Mouse (Mus musculus) embryonic facial prominence, embryonic 10.5 days (tissue): ENCODE results near the gene Rab30. TPM values are rescaled to one million over a fixed set of nuclear protein-coding genes. Genes with fewer than 3 reads are reported as not detected.

Experiments used
- DNase-seq: peaks from one replicate; pipeline ENCODE4 v3.0.0-alpha.2; 2017; ENCODE audit warnings: low spot score
- H3K27ac ChIP-seq: fragments of 300-500 bp; sonication (generic); replicated peaks from 2 replicates; pipeline ENCODE4 v1.5.1; 2016; ENCODE audit warnings: mild to moderate bottlenecking
- H3K27me3 ChIP-seq: fragments of 300-500 bp; sonication (generic); replicated peaks from 2 replicates; pipeline ENCODE4 v1.6.1; 2016; ENCODE audit warnings: low read depth, mild to moderate bottlenecking; ENCODE audit not compliant: poor library complexity, severe bottlenecking
- H3K36me3 ChIP-seq: fragments of 300-500 bp; sonication (generic); replicated peaks from 2 replicates; pipeline ENCODE4 v1.6.1; 2016; ENCODE audit warnings: mild to moderate bottlenecking, moderate library complexity
- H3K4me1 ChIP-seq: fragments of 300-500 bp; sonication (generic); 2 replicates; pipeline ENCODE4 v1.6.1; 2016
- H3K4me3 ChIP-seq: fragments of 300-500 bp; sonication (generic); 2 replicates; pipeline ENCODE4 v1.5.1; 2016; ENCODE audit warnings: mild to moderate bottlenecking, moderate library complexity
- H3K9me3 ChIP-seq: fragments of 300-500 bp; sonication (generic); 2 replicates; pipeline ENCODE4 v1.6.1; 2016; ENCODE audit warnings: mild to moderate bottlenecking
- WGBS: fragments of 180-500 bp; shearing (Covaris S2); methylation state at CpG from one replicate; pipeline ENCODE4 v1.1.7; 2016; 5-methylcytosine and 5-hydroxymethylcytosine counted together
- polyA plus RNA-seq: library from polyadenylated mRNA; unstranded; fragments of >200 nt; fragmentation: Nextera tagmentation; extraction: Ambion mirVana; gene quantifications from 2 replicates; pipeline ENCODE4 v1.2.1, GENCODE M21; 2016

The Rab30 gene
- polyA plus RNA-seq, 1 experiment from 2014 or later = 12.3 TPM

DNA sequence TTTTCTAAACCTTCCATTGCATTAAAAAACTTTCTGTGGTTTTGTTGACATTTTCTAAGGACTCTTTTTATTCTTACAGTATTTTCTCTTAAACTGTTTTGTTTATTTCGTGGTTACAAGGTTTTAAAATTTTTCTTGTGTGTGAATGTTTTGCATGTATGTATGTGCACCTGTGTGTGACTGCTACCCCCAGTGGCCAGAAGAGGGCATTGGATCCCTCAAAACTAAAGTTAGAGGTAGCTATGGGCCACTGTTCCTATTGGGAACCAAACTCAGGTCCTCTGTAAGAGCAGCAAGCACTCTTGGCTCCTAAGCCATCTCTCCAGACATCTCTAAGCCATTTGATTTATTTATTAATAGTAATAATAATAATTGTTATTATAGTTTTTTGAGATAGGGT, 40.0 kb downstream of the Rab30 start:
- no peaks in the 10 kb centered on the region for H3K36me3 ChIP-seq
- no peaks in the 10 kb centered on the region for H3K27me3 ChIP-seq
- peaks cover 23% of the 10 kb centered on the region for H3K4me1 ChIP-seq
- WGBS = 79% methylated on average over 1 of the region's 1 CpGs
- no peak overlapping the region for H3K4me3 ChIP-seq
- no peak for DNase-seq
- H3K9me3 ChIP-seq = peaks cover 5% of the 10 kb centered on the region
- H3K27ac ChIP-seq = no peak overlapping the region

DNA sequence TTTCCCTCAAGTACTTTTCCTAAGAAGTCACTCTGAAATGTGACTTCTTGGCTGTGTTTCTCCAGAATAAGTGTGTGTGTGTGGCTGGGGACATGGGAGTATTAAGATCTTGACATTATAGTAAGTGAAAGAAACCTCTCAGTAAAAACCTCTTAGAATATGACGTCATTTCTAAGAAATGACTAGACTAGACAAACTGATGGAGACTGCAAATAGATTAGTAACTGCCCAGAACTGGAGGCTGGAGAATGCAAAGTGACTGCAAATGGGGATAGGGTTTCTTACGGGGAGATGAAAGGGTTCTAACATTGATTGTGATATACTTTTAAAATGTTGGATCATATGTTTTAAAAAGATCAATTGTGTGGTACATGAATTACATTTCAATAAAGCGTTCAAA, 40.5 kb downstream of the Rab30 start:
- H3K4me1 ChIP-seq = peaks cover 17% of the 10 kb centered on the region
- no peak overlapping the region for H3K27ac ChIP-seq
- 93% methylated on average over 3 of the region's 3 CpGs for WGBS
- no peaks in the 10 kb centered on the region for H3K36me3 ChIP-seq
- no peaks in the 10 kb centered on the region for H3K27me3 ChIP-seq
- H3K9me3 ChIP-seq = peaks cover 5% of the 10 kb centered on the region
- DNase-seq = no peak
- H3K4me3 ChIP-seq = no peak overlapping the region

- WGBS = 72% methylated on average over 9 of the region's 9 CpGs
- no peak overlapping the region for H3K4me3 ChIP-seq
These were observed 41.1 kb downstream of the Rab30 start for GRCm38 (mm10) chr7:92782511-92782910.

DNA sequence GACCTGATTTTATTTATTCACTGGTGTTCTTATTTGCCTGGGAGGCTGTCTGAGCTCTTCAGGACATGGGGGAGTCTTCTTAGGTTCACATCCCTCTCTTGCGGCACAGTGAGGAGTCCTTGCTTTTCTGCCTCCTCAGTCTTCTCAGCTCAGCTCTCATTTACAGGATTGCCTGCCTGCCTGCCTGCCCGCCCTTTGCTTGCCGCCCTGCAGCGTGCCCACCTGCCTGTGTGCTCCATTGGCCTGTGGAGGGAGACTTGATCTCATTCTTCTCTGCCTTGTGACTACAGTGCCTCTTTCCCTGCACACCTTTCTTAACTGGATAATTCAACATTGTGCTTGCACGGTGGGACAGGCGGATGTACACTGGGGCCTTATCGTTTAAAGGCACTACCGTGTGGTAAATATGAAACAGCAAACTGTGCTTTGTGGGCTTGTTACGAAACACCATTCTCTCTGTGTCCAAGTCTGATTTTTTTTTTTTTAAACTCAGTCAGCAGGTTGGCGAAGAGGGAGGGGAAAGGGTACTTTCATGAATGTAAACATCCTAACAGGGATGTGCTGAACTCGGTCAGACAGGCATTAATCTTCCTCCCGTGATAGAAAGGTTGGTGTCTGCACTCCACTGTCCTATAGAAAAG, 41.9 kb downstream of the Rab30 start:
- Histone ChIP-seq H3K27me3 (no peaks in the 10 kb centered on the region), H3K27ac (no peak overlapping the region), H3K9me3 (peaks cover 7% of the 10 kb centered on the region), H3K4me3 (no peak overlapping the region), H3K4me1 (peaks cover 4% of the 10 kb centered on the region; the same call in 1 of the 2 replicates), H3K36me3 (0 out of 2 replicates have a peak, but pooled peaks cover 2% of the 10 kb centered on the region)
- no peak for DNase-seq
- WGBS = 82% methylated on average over 12 of the region's 12 CpGs

More at GRCm38 (mm10) chr7:92782511-92782910, 41.1 kb downstream of the Rab30 start:
- H3K36me3 ChIP-seq = 0 out of 2 replicates have a peak, but pooled peaks cover 2% of the 10 kb centered on the region
- no peak for DNase-seq
- no peaks in the 10 kb centered on the region for H3K27me3 ChIP-seq
- peaks cover 7% of the 10 kb centered on the region for H3K9me3 ChIP-seq
- H3K27ac ChIP-seq = no peak overlapping the region
- peaks cover 11% of the 10 kb centered on the region for H3K4me1 ChIP-seq

DNA sequence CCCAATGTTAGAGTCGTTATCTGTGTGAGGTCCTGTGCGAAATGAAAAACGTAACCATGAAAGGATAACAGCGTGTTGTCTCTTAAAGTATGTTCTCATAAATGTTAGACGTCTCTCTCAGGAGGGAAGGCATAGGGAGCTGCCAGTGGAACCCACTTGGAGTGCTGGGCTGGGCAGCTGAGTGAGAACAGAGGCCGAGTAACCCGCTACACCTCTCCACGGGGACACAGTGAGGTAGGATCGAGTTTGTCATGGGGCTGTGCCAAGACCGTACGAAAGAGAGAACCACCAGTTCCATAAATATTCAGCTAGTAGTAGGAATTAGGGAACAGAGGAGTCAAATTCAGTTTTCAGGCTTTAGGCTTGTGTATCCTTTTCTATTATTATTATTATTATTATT, 42.5 kb downstream of the Rab30 start:
- Histone ChIP-seq H3K27me3 (no peaks in the 10 kb centered on the region), H3K9me3 (peaks cover 7% of the 10 kb centered on the region), H3K27ac (no peak overlapping the region), H3K36me3 (0 out of 2 replicates have a peak, but pooled peaks cover 2% of the 10 kb centered on the region), H3K4me1 (peaks cover 4% of the 10 kb centered on the region; the same call in 1 of the 2 replicates), H3K4me3 (no peak overlapping the region)
- WGBS = 95% methylated on average over 11 of the region's 11 CpGs
- DNase-seq = no peak

GRCm38 (mm10) chr7:92795749-92796148, 54.3 kb downstream of the Rab30 start:
- H3K27ac ChIP-seq = no peak overlapping the region
- no peak overlapping the region for H3K4me3 ChIP-seq
- H3K9me3 ChIP-seq = no peaks in the 10 kb centered on the region
- WGBS = 86% methylated on average over 5 of the region's 5 CpGs
- no peak for DNase-seq
- no peaks in the 10 kb centered on the region for H3K27me3 ChIP-seq
- peaks cover 5% of the 10 kb centered on the region; the same call in 1 of the 2 replicates for H3K4me1 ChIP-seq
- H3K36me3 ChIP-seq = no peaks in the 10 kb centered on the region

DNA sequence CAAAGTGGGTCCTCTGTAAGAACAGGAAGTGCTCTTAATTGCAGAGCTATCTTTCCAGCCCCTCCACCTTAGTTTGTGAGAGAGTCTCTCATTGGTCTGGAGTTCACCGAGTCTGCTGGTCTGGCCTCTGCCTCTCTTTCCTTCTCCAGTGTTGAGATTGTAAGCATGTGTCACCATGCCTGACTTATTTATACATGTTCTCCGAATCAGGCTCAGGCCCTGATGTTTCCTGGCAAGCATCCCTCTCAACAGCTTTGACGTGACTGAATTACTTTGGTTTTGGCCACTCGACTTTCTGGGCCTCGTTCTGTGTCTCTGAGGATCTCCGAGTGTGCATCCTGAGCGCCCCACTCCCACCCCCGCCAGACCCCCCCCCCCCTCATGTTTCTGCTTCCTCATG, 55.4 kb downstream of the Rab30 start:
- DNase-seq = no peak
- Histone ChIP-seq H3K27ac (no peak overlapping the region), H3K27me3 (no peaks in the 10 kb centered on the region), H3K4me3 (no peak overlapping the region), H3K36me3 (no peaks in the 10 kb centered on the region), H3K9me3 (no peaks in the 10 kb centered on the region), H3K4me1 (peaks cover 5% of the 10 kb centered on the region; the same call in 1 of the 2 replicates)
- WGBS = 83% methylated on average over 8 of the region's 8 CpGs

DNA sequence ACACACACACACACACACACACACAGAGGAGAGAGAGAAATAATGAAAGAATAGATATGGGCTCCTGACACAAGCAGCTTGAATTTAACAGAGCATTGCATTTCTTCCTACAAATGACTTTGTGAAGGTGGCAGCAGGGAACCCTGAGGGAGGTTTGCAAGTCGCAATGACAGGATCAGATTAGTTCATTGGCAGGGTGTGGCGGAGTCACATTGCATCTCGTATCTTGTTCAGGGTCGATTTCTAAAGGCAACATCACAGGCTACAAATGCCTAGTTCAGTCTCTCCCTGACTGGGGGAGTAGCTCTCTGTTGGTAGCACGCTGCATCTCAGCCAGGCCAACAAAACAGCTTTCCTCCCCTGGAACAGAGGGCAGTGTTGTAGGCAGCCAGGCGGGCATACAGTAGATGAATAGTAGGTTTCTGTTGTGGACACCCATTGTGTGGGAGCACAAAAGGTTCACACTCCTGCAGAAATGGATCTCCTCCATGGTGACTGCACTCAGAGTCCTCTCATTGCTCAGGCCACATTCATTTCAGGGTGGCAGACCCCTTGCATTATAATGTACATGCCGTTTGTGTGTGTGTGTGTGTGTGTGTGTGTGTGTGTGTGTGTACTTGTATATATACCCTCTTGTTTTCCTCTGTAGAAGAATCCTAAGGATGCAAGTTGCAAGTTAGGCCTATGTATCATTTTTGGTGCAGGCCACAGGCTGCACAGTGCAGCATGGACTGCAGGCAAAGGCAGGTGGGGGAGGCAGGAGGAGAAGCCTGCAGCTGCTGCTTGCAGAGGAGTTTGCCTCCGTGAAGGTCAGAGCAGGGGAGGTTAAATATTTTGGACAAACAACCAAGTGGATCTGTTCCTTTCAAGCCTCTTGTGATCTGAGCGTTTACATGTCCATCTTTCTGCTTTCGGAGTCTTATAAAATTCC, 58.5 kb downstream of the Rab30 start:
- whole genome bisulfite sequencing = 73% methylated on average over 10 of the region's 10 CpGs
- no peaks in the 10 kb centered on the region for H3K36me3 ChIP-seq
- H3K9me3 ChIP-seq = no peaks in the 10 kb centered on the region
- H3K27ac ChIP-seq = no peak overlapping the region
- no peak overlapping the region for H3K4me3 ChIP-seq
- peaks cover 5% of the 10 kb centered on the region; the same call in 1 of the 2 replicates for H3K4me1 ChIP-seq
- no peaks in the 10 kb centered on the region for H3K27me3 ChIP-seq
- no peak for DNase-seq

DNA sequence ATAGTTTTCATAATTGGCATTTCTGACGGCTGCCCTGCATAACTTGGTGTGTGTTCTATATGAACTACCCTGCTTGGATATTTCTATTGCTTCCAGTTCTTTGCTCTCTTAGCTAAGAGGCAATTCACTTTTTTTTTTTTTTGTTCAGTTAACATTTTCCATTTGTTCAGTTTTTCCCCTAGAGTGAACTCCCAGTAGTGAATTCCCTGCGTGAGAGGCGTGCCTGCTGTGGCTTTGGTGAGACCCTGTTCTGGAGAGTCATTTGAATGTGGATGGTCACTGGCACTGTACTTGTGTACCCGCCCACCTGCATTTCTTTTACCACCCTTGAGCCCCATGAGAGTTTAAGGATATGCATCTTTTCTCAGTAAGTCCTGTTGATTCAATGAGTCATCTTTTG, 60.8 kb downstream of the Rab30 start:
- Histone ChIP-seq H3K4me1 (peaks cover 10% of the 10 kb centered on the region; the same call in 1 of the 2 replicates), H3K27me3 (no peaks in the 10 kb centered on the region), H3K4me3 (no peak overlapping the region), H3K27ac (no peak overlapping the region), H3K9me3 (no peaks in the 10 kb centered on the region), H3K36me3 (no peaks in the 10 kb centered on the region)
- no peak for DNase-seq
- WGBS = 87% methylated on average over 4 of the region's 4 CpGs

GRCm38 (mm10) chr7:92803191-92803590, 61.8 kb downstream of the Rab30 start:
- H3K27ac ChIP-seq = no peak overlapping the region
- H3K4me1 ChIP-seq = peaks cover 10% of the 10 kb centered on the region; the same call in 1 of the 2 replicates
- no peaks in the 10 kb centered on the region for H3K36me3 ChIP-seq
- WGBS = 55% methylated on average over 1 of the region's 1 CpGs
- no peaks in the 10 kb centered on the region for H3K27me3 ChIP-seq
- H3K9me3 ChIP-seq = no peaks in the 10 kb centered on the region
- H3K4me3 ChIP-seq = no peak overlapping the region
- no peak for DNase-seq

GRCm38 (mm10) chr7:92804919-92805668, 63.7 kb downstream of the Rab30 start:
- Histone ChIP-seq H3K9me3 (no peaks in the 10 kb centered on the region), H3K27ac (no peak overlapping the region), H3K4me3 (no peak overlapping the region), H3K36me3 (no peaks in the 10 kb centered on the region), H3K4me1 (peaks cover 6% of the 10 kb centered on the region; the same call in 1 of the 2 replicates), H3K27me3 (no peaks in the 10 kb centered on the region)
- 94% methylated on average over 9 of the region's 9 CpGs for WGBS
- no peak for DNase-seq

- Histone ChIP-seq H3K27ac (no peak overlapping the region), H3K9me3 (no peaks in the 10 kb centered on the region), H3K27me3 (no peaks in the 10 kb centered on the region), H3K4me1 (peaks cover 5% of the 10 kb centered on the region; the same call in 1 of the 2 replicates), H3K36me3 (no peaks in the 10 kb centered on the region), H3K4me3 (no peak overlapping the region)
- 40% methylated on average over 15 of the region's 15 CpGs for WGBS
- DNase-seq = no peak
These were observed 65.2 kb downstream of the Rab30 start for GRCm38 (mm10) chr7:92806512-92807188.
